Mouse (Mus musculus): ENCODE data around the gene Olfr221. TPM values are rescaled to one million over a fixed set of nuclear protein-coding genes. Genes with fewer than 3 reads are reported as not detected.

Olfr221 gene
- polyA plus RNA-seq, 1 experiment from 2014 or later: not detected

DNA sequence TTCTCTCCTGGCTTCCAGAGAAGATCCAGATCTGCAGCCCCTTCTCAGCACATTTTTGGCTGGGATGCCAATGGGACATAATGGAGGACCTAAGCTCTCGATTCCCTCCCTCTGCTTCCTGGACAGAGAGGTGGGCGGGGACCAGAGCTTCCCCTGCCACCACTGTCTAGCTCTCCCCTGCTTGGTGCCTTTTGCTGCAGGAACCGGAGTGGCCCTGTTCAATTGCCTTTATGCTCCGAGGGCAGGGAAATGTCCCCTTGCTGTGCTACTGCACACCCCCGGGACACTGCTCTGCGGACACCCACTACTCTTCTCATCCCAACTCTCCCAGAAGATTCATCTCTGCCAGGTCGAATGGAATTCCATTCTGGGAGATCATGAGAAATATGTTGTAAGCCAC, 37.1 kb downstream of the Olfr221 start:
- peaks cover 80% of the 10 kb centered on the region for H3K36me3 ChIP-seq (ENCODE audit: control insufficient read depth, insufficient read depth, low read length)
- H3K27ac ChIP-seq (replicated peaks; ENCODE audit: low read depth, low read length): no peak overlapping the region
- peaks cover 6% of the 10 kb centered on the region; the same call in 1 of the 2 replicates for H3K4me1 ChIP-seq (ENCODE audit: control insufficient read depth, insufficient read depth, low read length)
- 71% methylated on average over 7 of the region's 7 CpGs for WGBS
- H3K9ac ChIP-seq (ENCODE audit: low read depth, low read length): no peak overlapping the region
- no peak overlapping the region for H3K4me3 ChIP-seq (ENCODE audit: low read depth, low read length)
- DNase-seq (ENCODE audit: low spot score) (no peak), ATAC-seq (ENCODE audit: low read depth) (no peak)
- H3K4me2 ChIP-seq (ENCODE audit: low read depth, low read length): no peak overlapping the region
- no peaks in the 10 kb centered on the region for H3K27me3 ChIP-seq (replicated peaks; ENCODE audit: control insufficient read depth, insufficient read depth, low read length)
- H3K9me3 ChIP-seq (ENCODE audit: control insufficient read depth, low read length): no peaks in the 10 kb centered on the region

DNA sequence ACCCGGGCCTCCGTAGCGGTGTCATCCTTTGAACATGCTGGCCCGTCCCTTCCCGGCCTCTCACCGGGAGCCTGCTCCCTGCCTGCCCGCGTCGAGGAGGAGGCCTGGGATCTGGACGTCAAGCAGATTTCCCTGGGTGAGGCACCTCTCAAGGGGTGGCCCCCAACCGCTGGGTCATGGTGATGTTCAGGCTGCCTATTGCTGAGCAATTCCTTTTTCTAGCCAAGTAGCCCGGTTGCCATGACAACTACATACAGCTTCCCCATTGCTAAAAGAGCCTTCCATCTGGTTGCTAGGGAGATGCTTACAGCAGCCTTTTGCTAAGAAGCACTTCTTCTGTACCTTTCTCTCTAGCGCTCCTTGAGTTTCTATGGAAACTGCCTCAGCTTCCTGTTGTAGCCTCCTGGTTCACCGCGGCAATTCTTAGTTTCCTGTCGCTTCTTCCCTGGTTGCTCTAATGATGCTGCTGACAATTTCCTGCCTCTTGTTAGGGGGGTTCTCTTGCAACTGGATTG, 38.2 kb downstream of the Olfr221 start:
- no peaks in the 10 kb centered on the region for H3K9me3 ChIP-seq (ENCODE audit: control insufficient read depth, low read length)
- H3K4me3 ChIP-seq (ENCODE audit: low read depth, low read length): no peak overlapping the region
- peaks cover 2% of the 10 kb centered on the region; the same call in 1 of the 2 replicates for H3K4me1 ChIP-seq (ENCODE audit: control insufficient read depth, insufficient read depth, low read length)
- no peaks in the 10 kb centered on the region for H3K27me3 ChIP-seq (replicated peaks; ENCODE audit: control insufficient read depth, insufficient read depth, low read length)
- peaks cover 90% of the 10 kb centered on the region for H3K36me3 ChIP-seq (ENCODE audit: control insufficient read depth, insufficient read depth, low read length)
- peak; percentile 73 for DNase-seq (ENCODE audit: low spot score)
- peak; percentile 7; the same call in 1 of the 2 replicates for ATAC-seq (ENCODE audit: low read depth)
- H3K9ac ChIP-seq (ENCODE audit: low read depth, low read length): no peak overlapping the region
- H3K4me2 ChIP-seq (ENCODE audit: low read depth, low read length): no peak overlapping the region
- H3K27ac ChIP-seq (replicated peaks; ENCODE audit: low read depth, low read length): no peak overlapping the region
- 46% methylated on average over 16 of the region's 16 CpGs for WGBS

DNA sequence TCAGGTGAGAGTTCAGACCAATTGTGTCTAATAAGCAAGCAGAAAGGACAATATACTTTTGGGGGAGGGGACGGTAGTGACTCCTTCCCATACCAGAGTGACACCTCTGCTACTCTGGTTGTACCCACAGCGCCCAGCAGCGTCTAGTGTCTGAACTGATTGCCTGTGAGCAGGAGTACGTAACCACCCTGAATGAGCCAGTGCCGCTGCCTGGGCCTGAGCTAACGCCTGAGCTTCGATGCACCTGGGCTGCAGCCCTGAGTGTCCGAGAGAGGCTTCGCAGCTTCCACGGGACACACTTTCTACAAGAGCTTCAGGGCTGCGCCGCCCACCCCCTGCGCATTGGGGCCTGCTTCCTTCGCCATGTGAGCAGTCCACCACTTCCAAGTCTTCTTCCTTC, 44.8 kb downstream of the Olfr221 start:
- Histone ChIP-seq H3K27ac (replicated peaks; ENCODE audit: low read depth, low read length) (no peak overlapping the region), H3K4me3 (ENCODE audit: low read depth, low read length) (no peak overlapping the region), H3K36me3 (ENCODE audit: control insufficient read depth, insufficient read depth, low read length) (peaks cover 95% of the 10 kb centered on the region), H3K4me2 (ENCODE audit: low read depth, low read length) (no peak overlapping the region), H3K9me3 (ENCODE audit: control insufficient read depth, low read length) (no peaks in the 10 kb centered on the region), H3K4me1 (ENCODE audit: control insufficient read depth, insufficient read depth, low read length) (no peaks in the 10 kb centered on the region), H3K27me3 (replicated peaks; ENCODE audit: control insufficient read depth, insufficient read depth, low read length) (no peaks in the 10 kb centered on the region), H3K9ac (ENCODE audit: low read depth, low read length) (no peak overlapping the region)
- ATAC-seq (ENCODE audit: low read depth): no peak
- 84% methylated on average over 12 of the region's 14 CpGs for WGBS
- DNase-seq (ENCODE audit: low spot score): no peak

DNA sequence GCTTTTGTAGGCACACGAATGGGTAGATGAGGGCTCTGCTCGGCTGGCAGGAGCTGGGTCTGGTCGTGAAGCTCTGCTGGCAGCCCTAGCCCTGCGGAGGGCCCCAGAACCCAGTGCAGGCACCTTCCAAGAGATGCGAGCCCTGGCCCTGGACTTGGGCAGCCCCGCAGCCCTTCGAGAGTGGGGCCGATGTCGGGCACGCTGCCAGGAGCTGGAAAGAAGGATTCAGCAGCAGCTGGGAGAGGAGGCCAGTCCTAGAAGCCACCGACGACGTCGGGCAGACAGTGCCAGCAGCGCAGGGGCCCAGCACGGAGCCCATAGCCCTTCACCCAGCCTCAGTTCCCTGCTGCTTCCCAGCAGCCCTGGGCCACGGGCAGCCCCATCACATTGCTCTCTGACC, 45.4 kb downstream of the Olfr221 start:
- Histone ChIP-seq H3K9me3 (ENCODE audit: control insufficient read depth, low read length) (no peaks in the 10 kb centered on the region), H3K27me3 (replicated peaks; ENCODE audit: control insufficient read depth, insufficient read depth, low read length) (no peaks in the 10 kb centered on the region), H3K4me1 (ENCODE audit: control insufficient read depth, insufficient read depth, low read length) (no peaks in the 10 kb centered on the region), H3K9ac (ENCODE audit: low read depth, low read length) (no peak overlapping the region), H3K4me2 (ENCODE audit: low read depth, low read length) (no peak overlapping the region), H3K27ac (replicated peaks; ENCODE audit: low read depth, low read length) (no peak overlapping the region), H3K4me3 (ENCODE audit: low read depth, low read length) (no peak overlapping the region), H3K36me3 (ENCODE audit: control insufficient read depth, insufficient read depth, low read length) (peaks cover 95% of the 10 kb centered on the region)
- ATAC-seq (ENCODE audit: low read depth): peak; percentile 35; the same call in 1 of the 2 replicates
- 81% methylated on average over 17 of the region's 17 CpGs for WGBS
- DNase-seq (ENCODE audit: low spot score): no peak

DNA sequence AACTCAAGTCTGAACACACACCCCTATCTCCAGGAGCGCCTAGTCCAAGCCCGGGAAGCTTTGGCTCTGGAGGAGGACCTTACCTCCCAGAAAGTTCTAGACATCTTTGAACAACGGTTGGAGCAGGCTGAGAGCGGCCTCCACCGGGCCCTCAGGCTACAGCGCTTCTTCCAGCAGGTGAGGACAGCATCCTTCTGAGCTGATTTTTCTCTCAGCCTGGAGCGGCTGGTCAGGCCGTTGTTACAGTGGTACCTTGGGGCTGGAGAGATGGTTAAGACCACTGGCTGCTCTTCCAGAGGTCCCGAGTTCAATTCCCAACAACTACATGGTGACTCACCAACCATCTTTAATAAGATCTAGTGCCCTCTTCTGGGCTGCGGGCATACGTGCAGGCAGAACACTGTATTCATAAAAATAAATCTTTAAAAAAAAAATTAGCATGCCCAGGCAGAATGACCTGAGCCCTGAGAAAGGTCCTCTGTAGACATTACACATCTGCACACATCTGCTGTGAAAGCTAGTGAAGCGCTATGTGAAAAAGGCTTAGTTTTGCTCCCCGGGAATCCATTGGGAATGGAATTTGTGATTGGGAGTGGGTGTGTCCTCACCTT, 45.9 kb downstream of the Olfr221 start:
- Histone ChIP-seq H3K9ac (ENCODE audit: low read depth, low read length) (no peak overlapping the region), H3K4me1 (ENCODE audit: control insufficient read depth, insufficient read depth, low read length) (no peaks in the 10 kb centered on the region), H3K27me3 (replicated peaks; ENCODE audit: control insufficient read depth, insufficient read depth, low read length) (no peaks in the 10 kb centered on the region), H3K4me3 (ENCODE audit: low read depth, low read length) (no peak overlapping the region), H3K36me3 (ENCODE audit: control insufficient read depth, insufficient read depth, low read length) (peaks cover 97% of the 10 kb centered on the region), H3K27ac (replicated peaks; ENCODE audit: low read depth, low read length) (no peak overlapping the region), H3K4me2 (ENCODE audit: low read depth, low read length) (no peak overlapping the region), H3K9me3 (ENCODE audit: control insufficient read depth, low read length) (no peaks in the 10 kb centered on the region)
- no peak for DNase-seq (ENCODE audit: low spot score)
- ATAC-seq (ENCODE audit: low read depth): 0 out of 2 replicates have a peak, but pooled peaks have one; percentile 16
- 84% methylated on average over 13 of the region's 13 CpGs for WGBS

DNA sequence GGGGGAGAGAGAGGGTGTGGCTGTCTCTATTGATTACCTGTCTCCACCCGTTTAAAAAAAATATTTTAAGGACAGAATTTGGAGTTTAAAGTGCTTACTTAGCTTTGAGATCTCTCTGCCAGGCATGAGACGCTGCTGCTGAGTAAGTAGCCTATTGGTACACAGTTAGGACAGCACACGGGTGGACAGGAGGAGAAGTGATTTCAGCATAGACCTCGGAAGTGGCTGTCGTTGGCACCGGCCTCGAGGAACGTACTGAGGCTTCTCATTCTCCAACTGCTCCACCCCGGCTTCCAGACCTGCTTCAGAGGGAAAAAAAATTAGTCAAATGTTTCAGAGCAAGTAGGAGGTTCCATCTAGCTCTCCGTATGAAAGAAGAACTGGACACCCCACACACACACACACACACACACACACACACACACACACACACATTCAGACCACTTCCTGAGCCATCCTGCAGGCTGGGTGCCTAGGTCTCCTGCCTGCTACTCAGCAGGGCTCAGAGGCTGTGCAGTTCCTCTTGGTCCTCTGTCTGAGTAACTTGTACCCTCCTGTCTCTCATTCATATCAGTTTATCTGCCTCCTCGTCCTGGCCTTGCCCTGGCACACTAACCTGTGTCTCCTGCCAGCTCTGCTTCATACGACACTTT, 46.9 kb downstream of the Olfr221 start:
- Histone ChIP-seq H3K36me3 (ENCODE audit: control insufficient read depth, insufficient read depth, low read length) (peaks cover 99% of the 10 kb centered on the region), H3K27ac (replicated peaks; ENCODE audit: low read depth, low read length) (no peak overlapping the region), H3K27me3 (replicated peaks; ENCODE audit: control insufficient read depth, insufficient read depth, low read length) (no peaks in the 10 kb centered on the region), H3K4me1 (ENCODE audit: control insufficient read depth, insufficient read depth, low read length) (no peaks in the 10 kb centered on the region), H3K4me3 (ENCODE audit: low read depth, low read length) (no peak overlapping the region), H3K9ac (ENCODE audit: low read depth, low read length) (no peak overlapping the region), H3K4me2 (ENCODE audit: low read depth, low read length) (no peak overlapping the region), H3K9me3 (ENCODE audit: control insufficient read depth, low read length) (no peaks in the 10 kb centered on the region)
- DNase-seq (ENCODE audit: low spot score): no peak
- 80% methylated on average over 12 of the region's 12 CpGs for WGBS
- ATAC-seq (ENCODE audit: low read depth): no peak

DNA sequence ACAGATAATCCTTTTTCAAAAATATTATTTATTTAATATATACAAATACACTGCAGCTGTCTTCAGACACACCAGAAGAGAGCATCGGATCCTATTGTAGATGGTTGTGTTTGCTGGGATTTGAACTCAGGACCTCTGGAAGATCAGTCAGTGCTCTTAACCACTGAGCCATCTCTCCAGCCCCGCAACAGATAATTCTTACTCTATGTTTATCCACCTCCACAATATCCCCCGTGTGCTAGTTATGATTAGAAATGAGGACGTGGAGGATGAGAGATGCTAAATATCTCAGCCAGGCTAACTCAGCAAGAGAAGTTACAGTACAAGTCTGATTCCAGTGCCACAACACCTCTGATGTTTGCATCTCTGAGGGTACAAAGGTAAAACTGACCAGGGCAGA, 47.8 kb downstream of the Olfr221 start:
- DNase-seq (ENCODE audit: low spot score) (no peak), ATAC-seq (ENCODE audit: low read depth) (no peak)
- no peak overlapping the region for H3K4me3 ChIP-seq (ENCODE audit: low read depth, low read length)
- H3K9me3 ChIP-seq (ENCODE audit: control insufficient read depth, low read length): no peaks in the 10 kb centered on the region
- 94% methylated on average over 4 of the region's 4 CpGs for WGBS
- no peaks in the 10 kb centered on the region for H3K4me1 ChIP-seq (ENCODE audit: control insufficient read depth, insufficient read depth, low read length)
- no peaks in the 10 kb centered on the region for H3K27me3 ChIP-seq (replicated peaks; ENCODE audit: control insufficient read depth, insufficient read depth, low read length)
- no peak overlapping the region for H3K4me2 ChIP-seq (ENCODE audit: low read depth, low read length)
- H3K27ac ChIP-seq (replicated peaks; ENCODE audit: low read depth, low read length): no peak overlapping the region
- H3K36me3 ChIP-seq (ENCODE audit: control insufficient read depth, insufficient read depth, low read length): peaks cover 99% of the 10 kb centered on the region
- no peak overlapping the region for H3K9ac ChIP-seq (ENCODE audit: low read depth, low read length)

DNA sequence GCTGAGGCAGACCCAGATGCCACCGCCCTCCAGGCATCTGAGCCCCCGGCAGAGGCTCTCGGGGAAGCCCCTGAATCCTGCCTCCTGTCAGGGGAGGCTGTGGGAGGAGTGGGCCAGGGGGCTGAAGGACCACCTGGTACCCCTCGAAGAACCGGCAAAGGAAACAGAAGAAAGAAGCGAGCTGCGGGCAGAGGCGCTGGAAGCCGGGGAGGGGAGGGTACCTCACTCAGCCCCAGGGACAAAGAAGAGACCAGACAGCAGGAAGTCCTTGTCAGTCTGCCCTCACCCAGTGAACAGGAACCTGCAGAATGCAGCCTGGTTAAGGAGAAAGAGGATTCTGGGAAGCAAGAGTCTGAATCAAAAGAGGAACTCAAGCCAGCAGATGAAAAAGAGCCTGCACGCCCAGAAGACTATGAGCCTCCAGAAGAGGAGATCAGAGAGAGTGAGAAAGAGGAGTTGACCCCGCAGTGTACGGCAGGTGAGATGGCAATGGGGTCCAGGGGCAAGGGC, 52.7 kb downstream of the Olfr221 start:
- peaks cover 76% of the 10 kb centered on the region for H3K36me3 ChIP-seq (ENCODE audit: control insufficient read depth, insufficient read depth, low read length)
- 69% methylated on average over 12 of the region's 12 CpGs for WGBS
- peaks cover 10% of the 10 kb centered on the region for H3K4me1 ChIP-seq (ENCODE audit: control insufficient read depth, insufficient read depth, low read length)
- H3K27ac ChIP-seq (replicated peaks; ENCODE audit: low read depth, low read length): no peak overlapping the region
- H3K4me2 ChIP-seq (ENCODE audit: low read depth, low read length): no peak overlapping the region
- no peak for DNase-seq (ENCODE audit: low spot score)
- peak overlapping the region; percentile 28; the same call in 1 of the 2 replicates for H3K9ac ChIP-seq (ENCODE audit: low read depth, low read length)
- H3K9me3 ChIP-seq (ENCODE audit: control insufficient read depth, low read length): no peaks in the 10 kb centered on the region
- ATAC-seq (ENCODE audit: low read depth): no peak
- H3K4me3 ChIP-seq (ENCODE audit: low read depth, low read length): no peak overlapping the region
- no peaks in the 10 kb centered on the region for H3K27me3 ChIP-seq (replicated peaks; ENCODE audit: control insufficient read depth, insufficient read depth, low read length)
